Mouse (Mus musculus): ENCODE measurements around the gene Zfp933. TPM values are rescaled to one million over a fixed set of nuclear protein-coding genes. Genes with fewer than 3 reads are reported as not detected.
"Not testable (repeated sequence)": the region's sequence is repeated elsewhere in the genome, so short reads cannot be mapped to it uniquely, and the experiment has no call there.

Gene Zfp933
- polyA plus RNA-seq, 1 experiment from 2014 or later: 7.9 TPM

GRCm38 (mm10) chr4:147842871-147843270, 5.3 kb downstream of the Zfp933 start:
- peaks cover 11% of the 10 kb centered on the region for H3K36me3 ChIP-seq (ENCODE audit: control insufficient read depth, insufficient read depth, low read length)
- H3K4me1 ChIP-seq (ENCODE audit: control insufficient read depth, insufficient read depth, low read length): peaks cover 4% of the 10 kb centered on the region; the same call in 1 of the 2 replicates
- ATAC-seq (ENCODE audit: insufficient number of reproducible peaks, insufficient read depth, low FRiP score, low read depth): no peak
- H3K4me2 ChIP-seq (replicated peaks; ENCODE audit: low read depth, low read length): no peak overlapping the region
- H3K27ac ChIP-seq (ENCODE audit: low read length): no peak overlapping the region
- no peak overlapping the region for H3K9ac ChIP-seq (replicated peaks; ENCODE audit: low read depth, low read length)
- H3K9me3 ChIP-seq (ENCODE audit: control insufficient read depth, low read depth, low read length): peaks cover 13% of the 10 kb centered on the region
- WGBS: 87% methylated on average over 3 of the region's 3 CpGs
- no peak overlapping the region for H3K4me3 ChIP-seq (ENCODE audit: low read depth, low read length)
- no peaks in the 10 kb centered on the region for H3K27me3 ChIP-seq (ENCODE audit: control insufficient read depth, insufficient read depth, low read length)

DNA sequence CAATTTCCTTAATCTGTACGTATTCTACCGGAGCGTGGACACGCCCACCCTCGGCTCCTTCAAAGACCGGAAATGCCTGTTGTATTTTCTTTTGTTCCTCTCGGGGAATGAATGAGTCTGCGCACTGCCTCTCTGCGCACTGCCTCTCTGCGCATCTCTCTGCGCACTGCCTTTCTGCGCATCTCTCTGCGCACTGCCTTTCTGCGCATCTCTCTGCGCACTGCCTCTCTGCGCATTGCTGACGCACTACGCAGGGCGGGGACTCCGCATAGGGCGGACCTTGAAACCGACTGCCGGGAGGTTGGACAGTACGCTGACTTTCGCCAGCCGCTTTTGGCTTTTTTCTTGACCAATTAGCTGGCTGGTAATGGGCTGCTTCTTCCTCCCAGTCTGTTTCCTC, 8.9 kb downstream of the Zfp933 start:
- not testable (repeated sequence) for H3K27me3 ChIP-seq (ENCODE audit: control insufficient read depth, insufficient read depth, low read length); H3K4me3 ChIP-seq (ENCODE audit: low read depth, low read length); H3K4me1 ChIP-seq (ENCODE audit: control insufficient read depth, insufficient read depth, low read length); H3K27ac ChIP-seq (ENCODE audit: low read length); ATAC-seq (ENCODE audit: insufficient number of reproducible peaks, insufficient read depth, low FRiP score, low read depth); H3K9ac ChIP-seq (replicated peaks; ENCODE audit: low read depth, low read length); H3K4me2 ChIP-seq (replicated peaks; ENCODE audit: low read depth, low read length)
- Histone ChIP-seq H3K36me3 (ENCODE audit: control insufficient read depth, insufficient read depth, low read length) (peaks cover 11% of the 10 kb centered on the region), H3K9me3 (ENCODE audit: control insufficient read depth, low read depth, low read length) (peaks cover 16% of the 10 kb centered on the region)
- over 99% methylated on average over 7 of the region's 26 CpGs for WGBS

GRCm38 (mm10) chr4:147824389-147824788, 23.8 kb downstream of the Zfp933 start:
- Histone ChIP-seq H3K9ac (replicated peaks; ENCODE audit: low read depth, low read length) (no peak overlapping the region), H3K4me1 (ENCODE audit: control insufficient read depth, insufficient read depth, low read length) (no peaks in the 10 kb centered on the region), H3K9me3 (ENCODE audit: control insufficient read depth, low read depth, low read length) (peaks cover 76% of the 10 kb centered on the region), H3K27me3 (ENCODE audit: control insufficient read depth, insufficient read depth, low read length) (no peaks in the 10 kb centered on the region), H3K4me2 (replicated peaks; ENCODE audit: low read depth, low read length) (no peak overlapping the region), H3K36me3 (ENCODE audit: control insufficient read depth, insufficient read depth, low read length) (peaks cover 36% of the 10 kb centered on the region), H3K4me3 (ENCODE audit: low read depth, low read length) (no peak overlapping the region), H3K27ac (ENCODE audit: low read length) (no peak overlapping the region)
- no peak for ATAC-seq (ENCODE audit: insufficient number of reproducible peaks, insufficient read depth, low FRiP score, low read depth)
- WGBS: 95% methylated on average over 4 of the region's 4 CpGs

DNA sequence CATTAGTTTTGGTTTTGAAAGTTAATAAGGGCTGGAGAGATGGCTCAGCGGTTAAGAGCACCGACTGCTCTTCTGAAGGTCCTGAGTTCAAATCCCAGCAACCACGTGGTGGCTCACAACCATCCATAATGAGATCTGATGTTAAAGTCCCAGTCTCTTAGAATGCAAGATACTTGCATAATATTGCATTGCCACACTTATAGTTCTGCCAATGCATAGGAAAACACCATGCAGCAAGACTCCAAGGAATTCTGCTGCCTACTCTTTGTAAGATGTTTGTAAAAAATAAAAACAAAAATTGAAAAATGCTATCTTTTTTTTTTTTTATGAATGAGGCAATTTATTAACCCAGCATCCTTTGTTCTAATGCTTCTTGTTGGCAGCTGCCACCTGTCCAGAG, 26.8 kb downstream of the Zfp933 start:
- H3K4me2 ChIP-seq (replicated peaks; ENCODE audit: low read depth, low read length); H3K27ac ChIP-seq (ENCODE audit: low read length); H3K27me3 ChIP-seq (ENCODE audit: control insufficient read depth, insufficient read depth, low read length); ATAC-seq (ENCODE audit: insufficient number of reproducible peaks, insufficient read depth, low FRiP score, low read depth); H3K9ac ChIP-seq (replicated peaks; ENCODE audit: low read depth, low read length); H3K4me1 ChIP-seq (ENCODE audit: control insufficient read depth, insufficient read depth, low read length); H3K4me3 ChIP-seq (ENCODE audit: low read depth, low read length): not testable (repeated sequence)
- 84% methylated on average over 3 of the region's 3 CpGs for WGBS
- Histone ChIP-seq H3K9me3 (ENCODE audit: control insufficient read depth, low read depth, low read length) (peaks cover 62% of the 10 kb centered on the region), H3K36me3 (ENCODE audit: control insufficient read depth, insufficient read depth, low read length) (peaks cover 13% of the 10 kb centered on the region)

DNA sequence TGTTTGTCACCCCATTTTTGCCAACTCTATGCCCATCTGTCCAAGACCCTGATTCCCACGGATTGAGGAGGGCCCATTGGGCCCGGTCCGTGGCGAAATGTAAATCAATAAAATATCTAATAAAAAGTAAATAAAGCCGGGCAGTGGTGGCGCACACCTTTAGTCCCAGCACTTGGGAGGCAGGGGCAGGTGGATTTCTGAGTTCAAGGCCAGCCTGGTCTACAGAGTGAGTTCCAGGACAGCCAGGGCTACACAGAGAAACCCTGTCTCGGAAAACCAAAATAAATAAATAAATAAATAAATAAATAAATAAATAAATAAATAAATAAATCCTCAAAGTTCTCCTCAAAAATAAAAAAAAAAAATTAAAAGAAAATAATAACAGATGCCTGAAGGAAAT, 28.5 kb downstream of the Zfp933 start:
- not testable (repeated sequence) for H3K4me2 ChIP-seq (replicated peaks; ENCODE audit: low read depth, low read length); H3K9ac ChIP-seq (replicated peaks; ENCODE audit: low read depth, low read length); H3K27ac ChIP-seq (ENCODE audit: low read length); ATAC-seq (ENCODE audit: insufficient number of reproducible peaks, insufficient read depth, low FRiP score, low read depth); H3K4me1 ChIP-seq (ENCODE audit: control insufficient read depth, insufficient read depth, low read length); H3K36me3 ChIP-seq (ENCODE audit: control insufficient read depth, insufficient read depth, low read length); H3K4me3 ChIP-seq (ENCODE audit: low read depth, low read length); H3K27me3 ChIP-seq (ENCODE audit: control insufficient read depth, insufficient read depth, low read length)
- H3K9me3 ChIP-seq (ENCODE audit: control insufficient read depth, low read depth, low read length): peaks cover 45% of the 10 kb centered on the region
- WGBS: 83% methylated on average over 7 of the region's 7 CpGs

DNA sequence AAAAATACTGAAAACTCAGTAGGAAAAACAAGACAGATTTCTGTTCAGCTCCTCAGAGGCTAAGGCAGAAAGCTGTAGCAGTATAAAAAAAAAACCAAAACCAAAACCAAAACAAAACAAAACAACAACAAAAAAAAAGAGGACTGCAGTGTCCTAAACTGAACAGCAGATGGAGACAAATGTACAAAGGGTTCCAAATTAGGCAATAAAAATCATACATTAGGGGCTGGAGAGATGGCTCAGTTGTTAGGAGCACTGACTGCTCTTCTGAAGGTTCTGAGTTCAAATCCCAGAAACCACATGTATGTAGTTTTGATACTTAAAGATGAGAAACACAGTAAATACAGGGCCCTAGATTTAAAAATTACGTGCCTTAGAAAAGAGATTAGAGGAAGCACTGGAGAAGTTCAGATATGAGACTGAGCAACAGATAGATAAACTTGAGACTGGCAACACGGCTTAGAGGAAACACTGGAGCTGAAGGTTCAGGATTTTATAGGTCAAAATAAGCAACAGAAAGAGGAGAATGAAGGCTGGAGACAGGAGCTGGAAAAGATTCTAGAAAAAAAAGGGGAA, 33.5 kb downstream of the Zfp933 start:
- H3K9ac ChIP-seq (replicated peaks; ENCODE audit: low read depth, low read length): no peak overlapping the region
- no peaks in the 10 kb centered on the region for H3K27me3 ChIP-seq (ENCODE audit: control insufficient read depth, insufficient read depth, low read length)
- no peaks in the 10 kb centered on the region for H3K4me1 ChIP-seq (ENCODE audit: control insufficient read depth, insufficient read depth, low read length)
- H3K4me2 ChIP-seq (replicated peaks; ENCODE audit: low read depth, low read length): no peak overlapping the region
- peaks cover 4% of the 10 kb centered on the region; the same call in 1 of the 2 replicates for H3K9me3 ChIP-seq (ENCODE audit: control insufficient read depth, low read depth, low read length)
- no peaks in the 10 kb centered on the region for H3K36me3 ChIP-seq (ENCODE audit: control insufficient read depth, insufficient read depth, low read length)
- 76% methylated on average over 2 of the region's 2 CpGs for WGBS
- H3K4me3 ChIP-seq (ENCODE audit: low read depth, low read length): no peak overlapping the region
- ATAC-seq (ENCODE audit: insufficient number of reproducible peaks, insufficient read depth, low FRiP score, low read depth): no peak
- H3K27ac ChIP-seq (ENCODE audit: low read length): no peak overlapping the region

DNA sequence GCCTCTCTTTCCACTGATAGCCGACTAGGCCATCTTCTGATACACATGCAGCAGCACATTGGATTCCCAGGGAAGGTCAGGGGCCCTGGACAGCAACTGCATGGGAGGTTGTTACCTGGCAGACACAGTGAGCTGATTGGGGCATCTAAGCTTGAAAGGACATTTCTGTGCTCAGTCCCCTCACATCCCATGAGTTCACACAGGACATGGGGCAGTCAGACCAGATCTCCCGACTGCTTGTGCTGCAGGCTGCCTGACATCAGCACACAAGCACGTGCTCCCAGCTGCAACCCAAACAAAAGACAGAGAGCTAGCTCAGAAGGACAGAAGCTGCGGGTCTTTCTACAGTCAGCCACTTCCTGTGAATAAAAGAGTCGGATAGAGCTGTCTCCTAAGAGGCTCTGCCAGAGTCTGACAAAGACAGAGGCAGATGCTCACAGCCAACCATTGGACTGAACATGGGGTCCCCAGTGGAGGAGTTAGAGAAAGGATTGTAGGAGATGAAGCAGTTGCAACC, 34.9 kb downstream of the Zfp933 start:
- ATAC-seq (ENCODE audit: insufficient number of reproducible peaks, insufficient read depth, low FRiP score, low read depth): no peak
- H3K4me3 ChIP-seq (ENCODE audit: low read depth, low read length): no peak overlapping the region
- 43% methylated on average over 5 of the region's 5 CpGs for WGBS
- H3K27ac ChIP-seq (ENCODE audit: low read length): no peak overlapping the region
- no peak overlapping the region for H3K4me2 ChIP-seq (replicated peaks; ENCODE audit: low read depth, low read length)
- no peaks in the 10 kb centered on the region for H3K4me1 ChIP-seq (ENCODE audit: control insufficient read depth, insufficient read depth, low read length)
- no peaks in the 10 kb centered on the region for H3K27me3 ChIP-seq (ENCODE audit: control insufficient read depth, insufficient read depth, low read length)
- H3K9ac ChIP-seq (replicated peaks; ENCODE audit: low read depth, low read length): no peak overlapping the region
- no peaks in the 10 kb centered on the region for H3K36me3 ChIP-seq (ENCODE audit: control insufficient read depth, insufficient read depth, low read length)
- no peaks in the 10 kb centered on the region for H3K9me3 ChIP-seq (ENCODE audit: control insufficient read depth, low read depth, low read length)

DNA sequence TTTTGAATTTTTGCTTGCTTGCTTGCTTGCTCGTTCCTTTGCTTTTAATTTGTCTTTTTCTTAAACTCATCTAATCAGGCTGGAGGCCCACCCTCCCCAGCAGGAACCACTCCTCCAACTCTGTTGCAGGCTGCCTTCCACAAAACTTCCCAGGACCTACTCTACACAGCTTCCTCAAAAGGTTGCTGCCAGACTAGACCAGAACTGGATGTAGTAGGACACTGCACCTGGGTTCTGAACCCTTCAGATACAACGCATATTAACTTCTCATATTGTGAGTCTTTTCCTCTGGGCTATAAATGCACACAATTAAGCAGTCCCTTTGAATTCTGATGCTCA, 38.2 kb downstream of the Zfp933 start:
- not testable (repeated sequence) for H3K9me3 ChIP-seq (ENCODE audit: control insufficient read depth, low read depth, low read length); H3K9ac ChIP-seq (replicated peaks; ENCODE audit: low read depth, low read length); H3K27ac ChIP-seq (ENCODE audit: low read length); H3K27me3 ChIP-seq (ENCODE audit: control insufficient read depth, insufficient read depth, low read length); H3K36me3 ChIP-seq (ENCODE audit: control insufficient read depth, insufficient read depth, low read length); H3K4me1 ChIP-seq (ENCODE audit: control insufficient read depth, insufficient read depth, low read length); ATAC-seq (ENCODE audit: insufficient number of reproducible peaks, insufficient read depth, low FRiP score, low read depth)
- H3K4me2 ChIP-seq (replicated peaks; ENCODE audit: low read depth, low read length): peak overlapping the region; percentile 47
- peak overlapping the region; percentile 31 for H3K4me3 ChIP-seq (ENCODE audit: low read depth, low read length)
- 53% methylated on average over 2 of the region's 2 CpGs for WGBS

Measured in stomach, embryonic 14.5 days (tissue).